Mouse (Mus musculus) liver, adult (tissue): ENCODE results near the gene Rpl28.

ENCODE experiments used
- GATA4 ChIP-seq: IDR thresholded peaks from 2 replicates; pipeline ENCODE4 v1.6.1; 2014; ENCODE audit warnings: mild to moderate bottlenecking, low read length; ENCODE audit not compliant: insufficient replicate concordance

The Rpl28 gene

GRCm38 (mm10) chr7:4811842-4812302 is 19.2 kb downstream of the Rpl28 start:
- TF ChIP-seq GATA4, result no peak

- TF ChIP-seq GATA4, result no peak
These were observed 19.8 kb downstream of the Rpl28 start, which contains the start of gene Ube2s for GRCm38 (mm10) chr7:4812303-4813104. Gene Ube2s (minus strand): TSS chr7:4812590.

- no peak for TF ChIP-seq GATA4
These were observed 20.6 kb downstream of the Rpl28 start for GRCm38 (mm10) chr7:4813105-4813791.

- TF ChIP-seq GATA4, result no peak
These were observed 23.9 kb downstream of the Rpl28 start for GRCm38 (mm10) chr7:4816559-4816958.

- no peak for TF ChIP-seq GATA4
These were observed 29.0 kb downstream of the Rpl28 start for GRCm38 (mm10) chr7:4821690-4822089.

GRCm38 (mm10) chr7:4822162-4822907 is 29.7 kb downstream of the Rpl28 start:
- no peak for TF ChIP-seq GATA4

- no peak for TF ChIP-seq GATA4
These were observed 32.7 kb downstream of the Rpl28 start for GRCm38 (mm10) chr7:4825365-4825764.

- no peak for TF ChIP-seq GATA4
These were observed 37.8 kb downstream of the Rpl28 start for GRCm38 (mm10) chr7:4830476-4830875.

GRCm38 (mm10) chr7:4835631-4836327 is 43.1 kb downstream of the Rpl28 start:
- TF ChIP-seq GATA4, result no peak

GRCm38 (mm10) chr7:4836351-4836792 is 43.7 kb downstream of the Rpl28 start:
- TF ChIP-seq GATA4, result no peak

GRCm38 (mm10) chr7:4837639-4838038 is 45.0 kb downstream of the Rpl28 start:
- TF ChIP-seq GATA4, result no peak

GRCm38 (mm10) chr7:4842077-4842476 is 49.4 kb downstream of the Rpl28 start:
- no peak for TF ChIP-seq GATA4

- TF ChIP-seq GATA4, result no peak
These were observed 50.0 kb downstream of the Rpl28 start for GRCm38 (mm10) chr7:4842634-4843131.

GRCm38 (mm10) chr7:4843604-4844244 is 51.0 kb downstream of the Rpl28 start:
- TF ChIP-seq GATA4, result no peak

- no peak for TF ChIP-seq GATA4
These were observed 51.7 kb downstream of the Rpl28 start, which contains the start of gene Shisa7 for GRCm38 (mm10) chr7:4844245-4844916. Gene Shisa7 (minus strand): TSS chr7:4844696.
